8 mouse cellular contexts compared by ENCODE assay signal in the genomic region with DNA sequence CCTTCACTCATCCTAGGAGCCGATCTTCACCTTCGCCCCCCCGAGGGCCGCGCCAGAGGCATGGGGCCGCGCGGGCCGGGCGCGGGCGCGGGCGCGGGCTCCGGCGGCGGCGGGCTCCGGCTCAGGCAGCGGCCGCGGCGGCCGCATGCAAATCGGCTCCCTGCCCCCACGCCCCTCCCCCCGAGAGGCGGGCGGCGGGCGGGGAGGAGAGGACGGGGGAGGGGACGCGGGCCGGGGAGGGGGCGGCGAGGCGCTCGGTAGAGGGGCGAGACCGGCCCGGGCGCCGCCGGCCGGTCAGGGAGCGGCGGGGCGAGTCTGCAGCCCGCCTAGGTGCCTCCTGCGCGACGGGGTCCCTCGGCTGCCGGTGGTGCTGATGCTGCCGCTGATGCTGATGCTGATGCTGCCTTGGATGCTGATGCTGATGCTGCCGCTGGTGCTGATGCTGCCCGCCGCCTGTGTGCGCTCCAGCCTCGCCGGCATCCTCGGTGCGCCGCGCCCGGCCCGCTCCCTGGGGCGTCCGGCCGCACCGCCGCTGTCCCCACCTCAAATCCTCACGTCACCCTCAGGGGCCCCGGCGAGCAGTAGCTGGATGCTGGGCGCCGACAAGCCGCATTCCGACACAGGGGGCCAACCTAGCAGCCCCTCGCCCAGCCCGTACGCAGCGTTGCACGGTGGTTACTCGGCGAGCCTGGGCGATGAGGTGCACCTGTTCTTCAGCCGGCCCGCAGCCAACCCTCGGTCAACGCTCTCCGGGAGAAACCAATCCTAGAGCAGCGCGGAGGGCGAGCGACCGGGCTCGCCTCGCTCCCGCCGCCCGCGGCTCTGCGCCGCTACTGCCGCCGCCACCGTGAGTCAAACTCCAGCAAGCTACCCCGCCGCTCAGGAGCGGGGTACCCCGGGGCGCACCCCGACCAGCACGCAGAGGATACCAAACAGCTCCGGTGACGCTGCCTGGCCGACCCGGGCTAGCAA. TPM values are rescaled to one million over a fixed set of nuclear protein-coding genes. Genes with fewer than 3 reads are reported as not detected.
A peak's percentile ranks its signal among the peaks of the same experiment; 100 is the strongest.
DNase-seq lines count a peak whose midpoint lies in the region; ATAC-seq and TF ChIP-seq lines count a peak whose summit lies in the region.

Gene Nrg3, minus strand, starts transcription at position 299 of the 972 bp plus-strand sequence.

- peak; percentile 78 for ATAC-seq in forebrain, embryonic 14.5 days
- peak; percentile 45; the same call in 1 of the 2 replicates for ATAC-seq in stomach, postnatal 0 days (ENCODE audit: low FRiP score, low TSS enrichment)

- peak within 1 kb of the TSS; percentile 69 for H3K4me3 ChIP-seq in forebrain, embryonic 14.5 days (ENCODE audit: low read depth, low read length)
- H3K4me3 ChIP-seq in stomach, postnatal 0 days (ENCODE audit: low read depth, low read length) = peak within 1 kb of the TSS; percentile 38

- no peaks in the 10 kb centered on the region for H3K36me3 ChIP-seq in forebrain, embryonic 14.5 days (ENCODE audit: control insufficient read depth, insufficient read depth, low read length)
- no peaks in the 10 kb centered on the region for H3K36me3 ChIP-seq in stomach, postnatal 0 days (ENCODE audit: control insufficient read depth, insufficient read depth, low read length)

- WGBS in forebrain, embryonic 14.5 days = under 1% methylated on average over 78 of the region's 121 CpGs
- WGBS in stomach, postnatal 0 days = under 1% methylated on average over 69 of the region's 121 CpGs

- H3K27me3 ChIP-seq in forebrain, embryonic 14.5 days (replicated peaks; ENCODE audit: control insufficient read depth, insufficient read depth, low read length) = 0 out of 2 replicates have a peak, but pooled peaks cover 4% of the 10 kb centered on the region
- peaks cover 19% of the 10 kb centered on the region for H3K27me3 ChIP-seq in stomach, postnatal 0 days (ENCODE audit: control insufficient read depth, insufficient read depth, low read length)

- H3K9me3 ChIP-seq in forebrain, embryonic 14.5 days (replicated peaks; ENCODE audit: control insufficient read depth, low read length) = no peaks in the 10 kb centered on the region
- no peaks in the 10 kb centered on the region for H3K9me3 ChIP-seq in stomach, postnatal 0 days (ENCODE audit: control insufficient read depth, low read length)

- H3K4me2 ChIP-seq in forebrain, embryonic 14.5 days (ENCODE audit: low read length) = peak within 1 kb of the TSS; percentile 91
- H3K4me2 ChIP-seq in stomach, postnatal 0 days (replicated peaks; ENCODE audit: low read depth) = peak within 1 kb of the TSS; percentile 53

- H3K9ac ChIP-seq in forebrain, embryonic 14.5 days (ENCODE audit: low read length) = peak within 1 kb of the TSS; percentile 85
- no peak within 1 kb of the TSS for H3K9ac ChIP-seq in stomach, postnatal 0 days (ENCODE audit: low read length)

- peaks cover 2% of the 10 kb centered on the region; the same call in 1 of the 2 replicates for H3K4me1 ChIP-seq in forebrain, embryonic 14.5 days (ENCODE audit: control insufficient read depth, insufficient read depth, low read length)
- H3K4me1 ChIP-seq in stomach, postnatal 0 days (replicated peaks; ENCODE audit: control insufficient read depth, insufficient read depth) = no peaks in the 10 kb centered on the region

- peak; percentile 9; the same call in 1 of the 2 replicates for TF ChIP-seq CTCF in stomach, postnatal 0 days (IDR thresholded peaks at IDR 0.05; ENCODE audit: low read depth)

- H3K27ac ChIP-seq in forebrain, embryonic 14.5 days (ENCODE audit: low read depth, low read length) = peak within 1 kb of the TSS; percentile 90
- H3K27ac ChIP-seq in stomach, postnatal 0 days (replicated peaks) = no peak within 1 kb of the TSS

- TF ChIP-seq EP300 in stomach, postnatal 0 days (optimal IDR thresholded peaks at IDR 0.05) = no peak

- DNase-seq in kidney, postnatal 10 days = peak; percentile 22
- no peak for DNase-seq in kidney, adult 9 months
- DNase-seq in cerebellum, adult 11-12 months = peak; percentile 80
- DNase-seq in forebrain, embryonic 14.5 days (ENCODE audit: low spot score) = peak; percentile 71
- DNase-seq in layer of hippocampus, postnatal 10 days (ENCODE audit: low spot score in 2 of 2) = peak; percentile 62 to 81
- DNase-seq in mesoderm, embryonic 11.5 days (ENCODE audit: low read depth, low spot score) = peak; percentile 71
- DNase-seq in stomach, postnatal 0 days (ENCODE audit: low spot score) = peak; percentile 43
- DNase-seq in ovary, postnatal 10 days (ENCODE audit: low spot score) = no peak

RNA-seq across cellular contexts. Expression of gene Nrg3, which starts in this region (rescaled TPM):
- 3.2 and 5.7 TPM in 2 replicates for polyA plus RNA-seq in forebrain, embryonic 14.5 days (2014; fragmentation: Nextera tagmentation; extraction: Ambion mirVana)
- 10 to 100 TPM; 73.0 to 77.2 TPM for total RNA-seq in layer of hippocampus, postnatal 10 days (2021)
- 0.16 and 0.33 TPM in 2 replicates for polyA plus RNA-seq in stomach, postnatal 0 days (2015; fragmentation: Nextera tagmentation; extraction: Ambion mirVana)

Comparison
In these comparisons a context has a peak if more than half of its experiments do, and no peak if none do; other contexts are left out.
1. DNase-seq: peak in kidney, postnatal 10 days (single experiment), cerebellum, adult 11-12 months (single experiment), forebrain, embryonic 14.5 days (single experiment), layer of hippocampus, postnatal 10 days (2 of 2) and mesoderm, embryonic 11.5 days (single experiment); none in kidney, adult 9 months (single experiment) and ovary, postnatal 10 days (single experiment).
2. Peak in DNase-seq, ATAC-seq, H3K4me3 ChIP-seq and H3K4me2 ChIP-seq in stomach, postnatal 0 days; RNA of the gene not detected or under 1 TPM.